Mouse (Mus musculus): ENCODE measurements around the gene Fgf15. TPM values are rescaled to one million over a fixed set of nuclear protein-coding genes. Genes with fewer than 3 reads are reported as not detected.

Gene Fgf15
- polyA plus RNA-seq, 1 experiment: not detected

- no peak for TF ChIP-seq CTCF (IDR thresholded peaks at IDR 0.05; ENCODE audit: borderline replicate concordance, insufficient read depth, low read depth, low read length)
- no peak for TF ChIP-seq POLR2A (IDR thresholded peaks at IDR 0.05; ENCODE audit: borderline replicate concordance, insufficient read depth, low read length)
- Histone ChIP-seq H3K4me1 (ENCODE audit: control insufficient read depth, insufficient read depth, low read length) (peaks cover 4% of the 10 kb centered on the region; the same call in 1 of the 2 replicates), H3K27ac (ENCODE audit: insufficient read depth, low read length) (no peak overlapping the region), H3K4me3 (replicated peaks; ENCODE audit: insufficient read depth, low read depth, low read length) (no peak overlapping the region), H3K27me3 (ENCODE audit: control insufficient read depth, insufficient read depth, low read length) (peaks cover 3% of the 10 kb centered on the region; the same call in 1 of the 2 replicates)
- WGBS: 1% methylated on average over 72 of the region's 72 CpGs
- no peak for DNase-seq
These were observed 35.1 kb upstream of the Fgf15 start for GRCm38 (mm10) chr7:144861056-144861768.

DNA sequence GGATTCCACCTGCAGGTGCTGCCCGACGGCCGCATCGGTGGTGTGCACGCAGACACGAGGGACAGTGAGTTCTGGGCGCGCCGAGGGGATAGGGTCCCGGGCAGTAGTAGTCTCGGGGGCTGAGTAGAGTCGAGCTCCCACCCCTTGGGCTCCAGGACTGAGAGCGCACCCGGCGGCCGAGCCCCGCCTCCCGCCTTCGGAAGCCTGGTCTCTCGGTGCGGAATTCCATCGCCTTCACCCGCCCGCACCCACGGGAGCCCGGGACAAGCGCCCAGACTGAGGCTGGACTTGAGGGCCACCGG, 34.6 kb upstream of the Fgf15 start:
- Histone ChIP-seq H3K4me1 (ENCODE audit: control insufficient read depth, insufficient read depth, low read length) (peaks cover 4% of the 10 kb centered on the region; the same call in 1 of the 2 replicates), H3K4me3 (replicated peaks; ENCODE audit: insufficient read depth, low read depth, low read length) (no peak overlapping the region), H3K27me3 (ENCODE audit: control insufficient read depth, insufficient read depth, low read length) (peaks cover 3% of the 10 kb centered on the region; the same call in 1 of the 2 replicates), H3K27ac (ENCODE audit: insufficient read depth, low read length) (no peak overlapping the region)
- peak in 1 of 2 experiments; percentile 16 for DNase-seq
- WGBS: under 1% methylated on average over 26 of the region's 28 CpGs
- TF ChIP-seq POLR2A (IDR thresholded peaks at IDR 0.05; ENCODE audit: borderline replicate concordance, insufficient read depth, low read length): no peak
- no peak for TF ChIP-seq CTCF (IDR thresholded peaks at IDR 0.05; ENCODE audit: borderline replicate concordance, insufficient read depth, low read depth, low read length)

- H3K27ac ChIP-seq (ENCODE audit: insufficient read depth, low read length): no peak overlapping the region
- H3K4me3 ChIP-seq (replicated peaks; ENCODE audit: insufficient read depth, low read depth, low read length): no peak overlapping the region
- peaks cover 4% of the 10 kb centered on the region; the same call in 1 of the 2 replicates for H3K4me1 ChIP-seq (ENCODE audit: control insufficient read depth, insufficient read depth, low read length)
- peak; percentile 34 to 42 for DNase-seq
- under 1% methylated on average over 15 of the region's 15 CpGs for WGBS
- TF ChIP-seq POLR2A (IDR thresholded peaks at IDR 0.05; ENCODE audit: borderline replicate concordance, insufficient read depth, low read length) (no peak), CTCF (IDR thresholded peaks at IDR 0.05; ENCODE audit: borderline replicate concordance, insufficient read depth, low read depth, low read length) (no peak)
- H3K27me3 ChIP-seq (ENCODE audit: control insufficient read depth, insufficient read depth, low read length): peaks cover 3% of the 10 kb centered on the region; the same call in 1 of the 2 replicates
These were observed 34.2 kb upstream of the Fgf15 start for GRCm38 (mm10) chr7:144862126-144862525.

GRCm38 (mm10) chr7:144862712-144863111, 33.6 kb upstream of the Fgf15 start:
- Histone ChIP-seq H3K27ac (ENCODE audit: insufficient read depth, low read length) (no peak overlapping the region), H3K27me3 (ENCODE audit: control insufficient read depth, insufficient read depth, low read length) (peaks cover 3% of the 10 kb centered on the region; the same call in 1 of the 2 replicates), H3K4me3 (replicated peaks; ENCODE audit: insufficient read depth, low read depth, low read length) (no peak overlapping the region), H3K4me1 (ENCODE audit: control insufficient read depth, insufficient read depth, low read length) (peaks cover 4% of the 10 kb centered on the region; the same call in 1 of the 2 replicates)
- TF ChIP-seq CTCF (IDR thresholded peaks at IDR 0.05; ENCODE audit: borderline replicate concordance, insufficient read depth, low read depth, low read length) (no peak), POLR2A (IDR thresholded peaks at IDR 0.05; ENCODE audit: borderline replicate concordance, insufficient read depth, low read length) (no peak)
- WGBS: 19% methylated on average over 18 of the region's 18 CpGs
- DNase-seq: no peak

- Histone ChIP-seq H3K4me1 (ENCODE audit: control insufficient read depth, insufficient read depth, low read length) (peaks cover 4% of the 10 kb centered on the region; the same call in 1 of the 2 replicates), H3K4me3 (replicated peaks; ENCODE audit: insufficient read depth, low read depth, low read length) (no peak overlapping the region), H3K27ac (ENCODE audit: insufficient read depth, low read length) (no peak overlapping the region), H3K27me3 (ENCODE audit: control insufficient read depth, insufficient read depth, low read length) (peaks cover 3% of the 10 kb centered on the region; the same call in 1 of the 2 replicates)
- 34% methylated on average over 11 of the region's 11 CpGs for WGBS
- DNase-seq: no peak
- no peak for TF ChIP-seq CTCF (IDR thresholded peaks at IDR 0.05; ENCODE audit: borderline replicate concordance, insufficient read depth, low read depth, low read length)
These were observed 33.1 kb upstream of the Fgf15 start for GRCm38 (mm10) chr7:144863196-144863595.

DNA sequence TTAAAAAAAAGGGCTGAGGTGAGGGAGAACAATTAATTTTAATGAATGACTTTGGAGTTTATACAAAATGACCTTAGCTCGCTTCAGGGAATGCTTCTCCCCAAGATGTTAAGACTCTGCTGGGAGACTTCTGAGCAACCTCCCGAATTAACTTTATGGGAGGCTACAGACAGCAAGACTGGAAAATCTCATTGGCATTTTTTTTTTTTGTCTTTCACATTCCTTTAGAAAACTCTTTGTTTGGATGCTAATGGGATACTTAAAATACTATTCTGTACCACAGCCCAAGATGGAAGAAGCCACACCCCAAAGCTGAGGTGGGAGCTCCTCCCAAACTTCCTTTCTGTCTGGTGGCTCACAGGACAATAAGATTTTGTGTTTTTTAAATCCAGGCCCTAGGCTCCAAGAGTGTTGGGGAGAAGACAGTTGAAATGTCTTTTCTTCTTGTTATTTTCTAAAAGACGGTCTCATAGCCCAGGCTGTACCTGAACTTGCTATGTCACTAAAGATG, 32.1 kb upstream of the Fgf15 start:
- Histone ChIP-seq H3K4me1 (ENCODE audit: control insufficient read depth, insufficient read depth, low read length) (peaks cover 4% of the 10 kb centered on the region; the same call in 1 of the 2 replicates), H3K27ac (ENCODE audit: insufficient read depth, low read length) (no peak overlapping the region), H3K27me3 (ENCODE audit: control insufficient read depth, insufficient read depth, low read length) (peaks cover 3% of the 10 kb centered on the region; the same call in 1 of the 2 replicates), H3K4me3 (replicated peaks; ENCODE audit: insufficient read depth, low read depth, low read length) (no peak overlapping the region)
- WGBS: 81% methylated on average over 3 of the region's 3 CpGs
- DNase-seq: no peak
- TF ChIP-seq POLR2A (IDR thresholded peaks at IDR 0.05; ENCODE audit: borderline replicate concordance, insufficient read depth, low read length) (no peak), CTCF (IDR thresholded peaks at IDR 0.05; ENCODE audit: borderline replicate concordance, insufficient read depth, low read depth, low read length) (no peak)

DNA sequence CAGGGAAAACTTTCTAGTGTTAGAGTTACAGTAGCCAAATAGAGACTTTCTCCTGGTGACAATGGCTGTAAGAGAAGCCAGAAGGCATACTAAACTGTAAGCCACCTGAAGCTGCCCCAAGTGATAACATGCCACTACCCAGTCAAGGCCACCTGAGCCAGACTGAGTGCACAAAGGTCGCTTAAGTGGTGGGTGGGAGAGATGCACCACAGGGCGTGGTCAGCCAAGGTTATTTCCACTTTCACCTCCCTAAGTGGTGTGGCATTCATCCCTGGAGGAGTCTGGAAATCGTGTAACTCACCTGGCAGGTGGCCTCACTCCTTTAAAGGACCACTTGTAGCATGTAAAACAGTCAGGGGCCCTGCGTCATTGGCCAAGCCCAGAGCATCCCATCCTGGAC, 29.2 kb upstream of the Fgf15 start:
- peaks cover 2% of the 10 kb centered on the region; the same call in 1 of the 2 replicates for H3K4me1 ChIP-seq (ENCODE audit: control insufficient read depth, insufficient read depth, low read length)
- TF ChIP-seq CTCF (IDR thresholded peaks at IDR 0.05; ENCODE audit: borderline replicate concordance, insufficient read depth, low read depth, low read length): no peak
- TF ChIP-seq POLR2A (IDR thresholded peaks at IDR 0.05; ENCODE audit: borderline replicate concordance, insufficient read depth, low read length): no peak
- H3K27me3 ChIP-seq (ENCODE audit: control insufficient read depth, insufficient read depth, low read length): no peaks in the 10 kb centered on the region; the same call in 1 of the 2 replicates
- H3K27ac ChIP-seq (ENCODE audit: insufficient read depth, low read length): no peak overlapping the region
- H3K4me3 ChIP-seq (replicated peaks; ENCODE audit: insufficient read depth, low read depth, low read length): no peak overlapping the region
- DNase-seq: no peak
- 64% methylated on average over 4 of the region's 4 CpGs for WGBS

DNA sequence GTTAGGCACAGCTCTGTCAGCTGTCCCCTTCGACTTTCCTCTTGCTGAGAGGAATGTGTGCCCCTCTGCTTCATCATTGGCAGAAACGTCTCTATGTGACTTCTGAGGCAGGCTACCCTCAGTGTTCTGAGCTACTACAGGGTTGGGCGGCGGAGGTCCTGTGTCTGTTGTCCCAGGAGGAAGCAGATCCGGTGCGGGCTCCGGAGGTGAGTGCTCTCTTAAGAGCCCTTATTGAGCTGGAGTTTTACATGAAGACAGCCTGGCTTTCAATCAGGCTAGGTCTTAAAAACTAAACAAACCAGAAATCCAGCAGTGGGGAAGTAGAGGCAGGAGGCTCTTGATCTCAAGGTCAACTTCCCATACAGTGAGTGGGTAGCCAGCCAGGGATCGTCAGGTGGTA, 28.7 kb upstream of the Fgf15 start:
- H3K27me3 ChIP-seq (ENCODE audit: control insufficient read depth, insufficient read depth, low read length): no peaks in the 10 kb centered on the region; the same call in 1 of the 2 replicates
- TF ChIP-seq CTCF (IDR thresholded peaks at IDR 0.05; ENCODE audit: borderline replicate concordance, insufficient read depth, low read depth, low read length) (no peak), POLR2A (IDR thresholded peaks at IDR 0.05; ENCODE audit: borderline replicate concordance, insufficient read depth, low read length) (no peak)
- no peak overlapping the region for H3K27ac ChIP-seq (ENCODE audit: insufficient read depth, low read length)
- 80% methylated on average over 8 of the region's 8 CpGs for WGBS
- H3K4me1 ChIP-seq (ENCODE audit: control insufficient read depth, insufficient read depth, low read length): no peaks in the 10 kb centered on the region
- no peak overlapping the region for H3K4me3 ChIP-seq (replicated peaks; ENCODE audit: insufficient read depth, low read depth, low read length)
- DNase-seq: no peak

Data from cerebellum, adult 2 months (tissue).